In genomic region chr6:71352866-71353427, GRCm38 (mm10) we compare ENCODE assay signal across 28 mouse cellular contexts. TPM values are rescaled to one million over a fixed set of nuclear protein-coding genes. Genes with fewer than 3 reads are reported as not detected.
DNase-seq lines count a peak whose midpoint lies in the region; ATAC-seq and TF ChIP-seq lines count a peak whose summit lies in the region.
"Had no signal": no experiment of that assay in that cellular context is flagged by ENCODE, and none has a peak within 500 bp of the region (broad histone marks: within the 10 kb centered on the region; RNA-seq: fewer than 3 reads in every experiment).

No protein-coding gene starts in this region.

- no peak overlapping the region for H3K27ac ChIP-seq in small intestine, adult 2 months (ENCODE audit: insufficient read depth, low read depth, low read length)
- peak overlapping the region; percentile 93 for H3K27ac ChIP-seq in thymus, adult 2 months (ENCODE audit: control insufficient read depth, insufficient read depth, low read length)
- H3K27ac ChIP-seq in hindbrain, embryonic 16.5 days (ENCODE audit: low read depth, low read length): no peak overlapping the region
- H3K27ac ChIP-seq: embryonic facial prominence, embryonic 10.5 days; embryonic facial prominence, embryonic 12.5 days; forebrain, embryonic 13.5 days; forebrain, embryonic 15.5 days had no signal

- ATAC-seq in frontal cortex, adult (ENCODE audit: low TSS enrichment): no peak
- no peak for ATAC-seq in hindbrain, embryonic 16.5 days
- ATAC-seq: forebrain, embryonic 13.5 days; forebrain, embryonic 15.5 days had no signal

- no peaks in the 10 kb centered on the region for H3K36me3 ChIP-seq in small intestine, adult 2 months (ENCODE audit: control insufficient read depth, insufficient read depth, low read length)
- H3K36me3 ChIP-seq in thymus, adult 2 months (ENCODE audit: control insufficient read depth, insufficient read depth, low read length): 0 out of 2 replicates have a peak, but pooled peaks cover 1% of the 10 kb centered on the region
- H3K36me3 ChIP-seq in hindbrain, embryonic 16.5 days (ENCODE audit: control insufficient read depth, insufficient read depth, low read length): no peaks in the 10 kb centered on the region
- H3K36me3 ChIP-seq: embryonic facial prominence, embryonic 10.5 days; embryonic facial prominence, embryonic 12.5 days; forebrain, embryonic 15.5 days had no signal

- H3K4me2 ChIP-seq in hindbrain, embryonic 16.5 days (ENCODE audit: low read length): no peak overlapping the region
- H3K4me2 ChIP-seq: embryonic facial prominence, embryonic 12.5 days; forebrain, embryonic 13.5 days; forebrain, embryonic 15.5 days had no signal

- no peak overlapping the region for H3K9ac ChIP-seq in hindbrain, embryonic 16.5 days (ENCODE audit: low read depth, low read length)
- H3K9ac ChIP-seq: embryonic facial prominence, embryonic 12.5 days; forebrain, embryonic 13.5 days; forebrain, embryonic 15.5 days had no signal

- TF ChIP-seq CTCF in small intestine, adult 2 months (IDR thresholded peaks at IDR 0.05; ENCODE audit: extremely low read depth, insufficient read length, insufficient replicate concordance, low read depth, low read length): no peak
- no peak for TF ChIP-seq CTCF in thymus, adult 2 months (IDR thresholded peaks at IDR 0.05; ENCODE audit: borderline replicate concordance, control insufficient read depth, extremely low read depth, insufficient read depth, low read length, poor library complexity)

- no peaks in the 10 kb centered on the region for H3K9me3 ChIP-seq in hindbrain, embryonic 16.5 days (ENCODE audit: control insufficient read depth, low read length)
- H3K9me3 ChIP-seq: embryonic facial prominence, embryonic 12.5 days; forebrain, embryonic 13.5 days; forebrain, embryonic 15.5 days had no signal

- H3K27me3 ChIP-seq in small intestine, adult 2 months (ENCODE audit: control insufficient read depth, insufficient read depth, low read length): no peaks in the 10 kb centered on the region
- no peaks in the 10 kb centered on the region for H3K27me3 ChIP-seq in thymus, adult 2 months (ENCODE audit: control insufficient read depth, insufficient read depth, low read length)
- no peaks in the 10 kb centered on the region for H3K27me3 ChIP-seq in hindbrain, embryonic 16.5 days (replicated peaks; ENCODE audit: control insufficient read depth, insufficient read depth, low read length)
- H3K27me3 ChIP-seq: embryonic facial prominence, embryonic 12.5 days; forebrain, embryonic 13.5 days; forebrain, embryonic 15.5 days had no signal

- no peak for TF ChIP-seq POLR2A in small intestine, adult 2 months (IDR thresholded peaks at IDR 0.05; ENCODE audit: low read depth, low read length)
- TF ChIP-seq POLR2A in thymus, adult 2 months (IDR thresholded peaks at IDR 0.05; ENCODE audit: control insufficient read depth, extremely low read depth, insufficient read depth, low read length, poor library complexity): no peak

- peak overlapping the region; percentile 16; the same call in 1 of the 2 replicates for H3K4me3 ChIP-seq in small intestine, adult 2 months (ENCODE audit: low read depth, low read length)
- H3K4me3 ChIP-seq in thymus, adult 2 months (ENCODE audit: control insufficient read depth, insufficient read depth, low read length): peak overlapping the region; percentile 23; the same call in 1 of the 2 replicates
- H3K4me3 ChIP-seq in hindbrain, embryonic 16.5 days (ENCODE audit: low read length): no peak overlapping the region
- H3K4me3 ChIP-seq: embryonic facial prominence, embryonic 10.5 days; embryonic facial prominence, embryonic 12.5 days; forebrain, embryonic 13.5 days; forebrain, embryonic 15.5 days had no signal

- peak; percentile 51 for DNase-seq in thymus, adult 2 months
- DNase-seq in thymus, postnatal 14 days: peak; percentile 61
- DNase-seq in thymus, postnatal 36 days: peak; percentile 56 to 65
- no peak for DNase-seq in gastrocnemius, postnatal 10 days
- no peak for DNase-seq in liver
- DNase-seq: adrenal gland, adult 2 months; adrenal gland, postnatal 10 days; adrenal gland, postnatal 25 days; cerebellum, adult 11 months; cerebellum, adult 18-20 months; cerebellum, adult 9-10 months; cerebellum, postnatal 10 days; cerebellum, postnatal 25 days had no signal

- H3K4me1 ChIP-seq in small intestine, adult 2 months (ENCODE audit: control insufficient read depth, insufficient read depth, insufficient read length, low read length): no peaks in the 10 kb centered on the region
- peaks cover 39% of the 10 kb centered on the region for H3K4me1 ChIP-seq in thymus, adult 2 months (replicated peaks; ENCODE audit: control insufficient read depth, insufficient read depth, low read length)
- no peaks in the 10 kb centered on the region for H3K4me1 ChIP-seq in hindbrain, embryonic 16.5 days (ENCODE audit: control insufficient read depth, insufficient read depth, low read depth, low read length)
- H3K4me1 ChIP-seq: embryonic facial prominence, embryonic 10.5 days; embryonic facial prominence, embryonic 12.5 days; forebrain, embryonic 13.5 days; forebrain, embryonic 15.5 days had no signal

- WGBS in small intestine, adult 2 months: 72% methylated on average over 10 of the region's 10 CpGs
- WGBS in thymus, adult 2 months: 43% methylated on average over 10 of the region's 10 CpGs
- WGBS in hindbrain, embryonic 16.5 days: 90% methylated on average over 10 of the region's 10 CpGs

RNA-seq across cellular contexts. Expression of gene Cd8a, which starts 20.3 kb away (rescaled TPM):
- polyA plus RNA-seq in small intestine, adult 2 months (2012; rRNA removed): 4.2 and 6.4 TPM in 2 replicates
- 883 and 918 TPM in 2 replicates for polyA plus RNA-seq in thymus, adult 2 months (2012; rRNA removed)
- under 1 TPM; 0.14 to 0.20 TPM for total RNA-seq in gastrocnemius, postnatal 10 days (2021)
- not detected in 2 replicates for polyA plus RNA-seq in hindbrain, embryonic 16.5 days (2015; fragmentation: Nextera tagmentation; extraction: Ambion mirVana)
- total RNA-seq: MEL had no signal
- polyA plus RNA-seq: brain, embryonic 14.5 days; C2C12; cortical plate, adult 2 months; embryonic facial prominence, embryonic 10.5 days; embryonic facial prominence, embryonic 12.5 days; embryonic facial prominence, embryonic 14.5 days; forebrain, embryonic 11.5 days; forebrain, embryonic 13.5 days; forebrain, embryonic 15.5 days had no signal

RNA-seq across cellular contexts. Expression of gene Cd8b1, which starts 30.4 kb away (rescaled TPM):
- polyA plus RNA-seq in small intestine, adult 2 months (2012; rRNA removed): 1.3 and 1.9 TPM in 2 replicates
- polyA plus RNA-seq in thymus, adult 2 months (2012; rRNA removed): 712 and 845 TPM in 2 replicates
- total RNA-seq in gastrocnemius, postnatal 10 days (2021): under 1 TPM in 1 of 2 experiments, not detected in 1; 0.18 TPM
- not detected in 2 replicates for polyA plus RNA-seq in hindbrain, embryonic 16.5 days (2015; fragmentation: Nextera tagmentation; extraction: Ambion mirVana)
- total RNA-seq: adrenal gland, postnatal 25 days; adrenal gland, postnatal 4 days; ES-E14; MEL had no signal
- polyA plus RNA-seq: brain, embryonic 14.5 days; C2C12; cortical plate, adult 2 months; embryonic facial prominence, embryonic 14.5 days; forebrain, embryonic 11.5 days; forebrain, embryonic 15.5 days had no signal

RNA-seq across cellular contexts. Expression of gene Smyd1, which starts 30.9 kb away (rescaled TPM):
- polyA plus RNA-seq in small intestine, adult 2 months (2012; rRNA removed): 0.04 TPM in 1 of 2 replicates, not detected in the other
- 9.6 and 15.1 TPM in 2 replicates for polyA plus RNA-seq in thymus, adult 2 months (2012; rRNA removed)
- total RNA-seq in gastrocnemius, postnatal 10 days (2021): 100 to 1,000 TPM; 196 to 220 TPM
- 0.21 and 0.91 TPM in 2 replicates for polyA plus RNA-seq in hindbrain, embryonic 16.5 days (2015; fragmentation: Nextera tagmentation; extraction: Ambion mirVana)
- total RNA-seq: MEL had no signal

Comparison
In these comparisons a context has a peak if more than half of its experiments do, and no peak if none do; other contexts are left out.
1. DNase-seq: peak in thymus, adult 2 months (single experiment), thymus, postnatal 14 days (single experiment) and thymus, postnatal 36 days (2 of 2); none in gastrocnemius, postnatal 10 days (single experiment) and liver (single experiment).
2. RNA of gene Cd8a, which starts 20.3 kb away (polyA plus RNA-seq): 883 to 918 TPM in thymus, adult 2 months; 4.2 to 6.4 TPM in small intestine, adult 2 months and not detected in hindbrain, embryonic 16.5 days; every median in the first group is over 100 times any median in the second.
3. RNA of gene Cd8b1, which starts 30.4 kb away (polyA plus RNA-seq): 712 to 845 TPM in thymus, adult 2 months; 1.3 to 1.9 TPM in small intestine, adult 2 months and not detected in hindbrain, embryonic 16.5 days; every median in the first group is over 100 times any median in the second.